Comparison of ENCODE assay signal across 8 mouse cellular contexts in genomic region chr11:98981289-98981996, GRCm38 (mm10). TPM values are rescaled to one million over a fixed set of nuclear protein-coding genes. Genes with fewer than 3 reads are reported as not detected.
A peak's percentile ranks its signal among the peaks of the same experiment; 100 is the strongest.
DNase-seq lines count a peak whose midpoint lies in the region; ATAC-seq lines count a peak whose summit lies in the region.

No protein-coding gene starts in this region.

- DNase-seq in kidney, adult 9 months, result peak; percentile 68
- no peak for DNase-seq in kidney, postnatal 10 days
- no peak for DNase-seq in embryonic facial prominence, embryonic 14.5 days (ENCODE audit: low spot score)
- no peak for DNase-seq in gastrocnemius, adult 18-20 months (ENCODE audit: low spot score)
- no peak for DNase-seq in adrenal gland, adult 8-10 months
- DNase-seq in natural killer cell, adult 2 months (ENCODE audit: low spot score in 2 of 2), result no peak

- H3K9ac ChIP-seq in embryonic facial prominence, embryonic 14.5 days (ENCODE audit: low read depth, low read length), result peak overlapping the region; percentile 67
- peak overlapping the region; percentile 64 for H3K9ac ChIP-seq in intestine, embryonic 15.5 days
- peak overlapping the region; percentile 84 for H3K9ac ChIP-seq in midbrain, embryonic 16.5 days (ENCODE audit: low read depth, low read length)

- H3K27me3 ChIP-seq in embryonic facial prominence, embryonic 14.5 days (replicated peaks; ENCODE audit: control insufficient read depth, insufficient read depth, low read length), result peaks cover 9% of the 10 kb centered on the region
- no peaks in the 10 kb centered on the region for H3K27me3 ChIP-seq in intestine, embryonic 15.5 days (replicated peaks)
- no peaks in the 10 kb centered on the region for H3K27me3 ChIP-seq in midbrain, embryonic 16.5 days (ENCODE audit: control insufficient read depth, insufficient read depth, low read depth, low read length)

- no peak overlapping the region for H3K27ac ChIP-seq in embryonic facial prominence, embryonic 14.5 days (replicated peaks; ENCODE audit: low read depth, low read length)
- H3K27ac ChIP-seq in intestine, embryonic 15.5 days, result no peak overlapping the region
- H3K27ac ChIP-seq in midbrain, embryonic 16.5 days (ENCODE audit: low read length), result peak overlapping the region; percentile 95

- peak overlapping the region; percentile 63 for H3K4me3 ChIP-seq in embryonic facial prominence, embryonic 14.5 days (ENCODE audit: low read depth, low read length)
- H3K4me3 ChIP-seq in intestine, embryonic 15.5 days (replicated peaks), result peak overlapping the region; percentile 56
- peak overlapping the region; percentile 70 for H3K4me3 ChIP-seq in midbrain, embryonic 16.5 days (ENCODE audit: low read depth, low read length)

- peak overlapping the region; percentile 98 for H3K4me2 ChIP-seq in embryonic facial prominence, embryonic 14.5 days (ENCODE audit: low read depth, low read length)
- H3K4me2 ChIP-seq in intestine, embryonic 15.5 days (replicated peaks), result peak overlapping the region; percentile 100
- H3K4me2 ChIP-seq in midbrain, embryonic 16.5 days (ENCODE audit: low read length), result peak overlapping the region; percentile 64

- no peak for ATAC-seq in embryonic facial prominence, embryonic 14.5 days (ENCODE audit: low read depth)
- peak; percentile 37; the same call in 1 of the 2 replicates for ATAC-seq in intestine, embryonic 15.5 days
- peak; percentile 56 for ATAC-seq in midbrain, embryonic 16.5 days

- H3K9me3 ChIP-seq in embryonic facial prominence, embryonic 14.5 days (ENCODE audit: control insufficient read depth, low read length), result no peaks in the 10 kb centered on the region
- no peaks in the 10 kb centered on the region for H3K9me3 ChIP-seq in intestine, embryonic 15.5 days
- H3K9me3 ChIP-seq in midbrain, embryonic 16.5 days (replicated peaks; ENCODE audit: control insufficient read depth, low read length, poor library complexity, severe bottlenecking), result no peaks in the 10 kb centered on the region

- H3K4me1 ChIP-seq in embryonic facial prominence, embryonic 14.5 days (ENCODE audit: control insufficient read depth, insufficient read depth, low read length), result peaks cover 5% of the 10 kb centered on the region
- H3K4me1 ChIP-seq in intestine, embryonic 15.5 days (replicated peaks), result 0 out of 2 replicates have a peak, but pooled peaks cover 13% of the 10 kb centered on the region
- H3K4me1 ChIP-seq in midbrain, embryonic 16.5 days (ENCODE audit: control insufficient read depth, insufficient read depth, low read length), result peaks cover 14% of the 10 kb centered on the region

- WGBS in embryonic facial prominence, embryonic 14.5 days, result 34% methylated on average over 20 of the region's 20 CpGs
- 35% methylated on average over 20 of the region's 20 CpGs for WGBS in intestine, embryonic 15.5 days
- WGBS in midbrain, embryonic 16.5 days, result 33% methylated on average over 20 of the region's 20 CpGs

- 0 out of 2 replicates have a peak, but pooled peaks cover 1% of the 10 kb centered on the region for H3K36me3 ChIP-seq in embryonic facial prominence, embryonic 14.5 days (ENCODE audit: control insufficient read depth, insufficient read depth, low read length)
- no peaks in the 10 kb centered on the region for H3K36me3 ChIP-seq in intestine, embryonic 15.5 days
- H3K36me3 ChIP-seq in midbrain, embryonic 16.5 days (ENCODE audit: control insufficient read depth, insufficient read depth, low read length), result no peaks in the 10 kb centered on the region

RNA-seq across cellular contexts. Expression of gene Gjd3, which starts 1.4 kb away (rescaled TPM):
- polyA plus RNA-seq in embryonic facial prominence, embryonic 14.5 days (2014; fragmentation: Nextera tagmentation; extraction: Ambion mirVana), result 0.34 and 0.56 TPM in 2 replicates
- polyA plus RNA-seq in intestine, embryonic 15.5 days (2015; fragmentation: Nextera tagmentation; extraction: Ambion mirVana), result 0.20 and 0.35 TPM in 2 replicates
- 1.0 and 1.9 TPM in 2 replicates for polyA plus RNA-seq in midbrain, embryonic 16.5 days (2015; fragmentation: Nextera tagmentation; extraction: Ambion mirVana)
- not detected for total RNA-seq in gastrocnemius, adult 18-20 months (2021)
- total RNA-seq in adrenal gland, adult 8-10 months (2022), result not detected

RNA-seq across cellular contexts. Expression of gene Top2a, which starts 42.5 kb away (rescaled TPM):
- polyA plus RNA-seq in embryonic facial prominence, embryonic 14.5 days (2014; fragmentation: Nextera tagmentation; extraction: Ambion mirVana), result 181 and 201 TPM in 2 replicates
- 183 and 194 TPM in 2 replicates for polyA plus RNA-seq in intestine, embryonic 15.5 days (2015; fragmentation: Nextera tagmentation; extraction: Ambion mirVana)
- polyA plus RNA-seq in midbrain, embryonic 16.5 days (2015; fragmentation: Nextera tagmentation; extraction: Ambion mirVana), result 20.4 and 29.1 TPM in 2 replicates
- total RNA-seq in gastrocnemius, adult 18-20 months (2021), result under 1 TPM; 0.09 to 0.21 TPM
- total RNA-seq in adrenal gland, adult 8-10 months (2022), result 1 to 10 TPM; 3.1 to 8.3 (median 6.1) TPM

RNA-seq across cellular contexts. Expression of gene Rara, which starts 53.8 kb away (rescaled TPM):
- 46.4 and 50.3 TPM in 2 replicates for polyA plus RNA-seq in embryonic facial prominence, embryonic 14.5 days (2014; fragmentation: Nextera tagmentation; extraction: Ambion mirVana)
- 30.7 and 31.5 TPM in 2 replicates for polyA plus RNA-seq in intestine, embryonic 15.5 days (2015; fragmentation: Nextera tagmentation; extraction: Ambion mirVana)
- 9.5 and 9.6 TPM in 2 replicates for polyA plus RNA-seq in midbrain, embryonic 16.5 days (2015; fragmentation: Nextera tagmentation; extraction: Ambion mirVana)
- total RNA-seq in gastrocnemius, adult 18-20 months (2021), result 10 to 100 TPM; 12.9 to 13.2 TPM
- 10 to 100 TPM; 21.3 to 36.8 (median 30.8) TPM for total RNA-seq in adrenal gland, adult 8-10 months (2022)

RNA-seq across cellular contexts. Expression of gene Igfbp4, which starts 59.6 kb away (rescaled TPM):
- 966 and 1,068 TPM in 2 replicates for polyA plus RNA-seq in embryonic facial prominence, embryonic 14.5 days (2014; fragmentation: Nextera tagmentation; extraction: Ambion mirVana)
- polyA plus RNA-seq in intestine, embryonic 15.5 days (2015; fragmentation: Nextera tagmentation; extraction: Ambion mirVana), result 426 and 441 TPM in 2 replicates
- 117 and 119 TPM in 2 replicates for polyA plus RNA-seq in midbrain, embryonic 16.5 days (2015; fragmentation: Nextera tagmentation; extraction: Ambion mirVana)
- total RNA-seq in gastrocnemius, adult 18-20 months (2021), result 10 to 100 TPM; 30.0 to 48.5 TPM
- 100 to 1,000 TPM in 2 of 4 experiments, 10 to 100 TPM in 2; 84.1 to 133 (median 104) TPM for total RNA-seq in adrenal gland, adult 8-10 months (2022)
